Mouse (Mus musculus) hindbrain, embryonic 16.5 days (tissue): Measurements from ENCODE around the gene Alpl. TPM values are rescaled to one million over a fixed set of nuclear protein-coding genes. Genes with fewer than 3 reads are reported as not detected.

Source experiments
- ATAC-seq: fragments of 200-750 bp; cut with Nextera tagmentation; 2 replicates; pipeline ENCODE4 v1.8.0; 2017; ENCODE audit warnings: moderate TSS enrichment, moderate library complexity
- H3K27ac ChIP-seq: fragments of 300-500 bp; sonication (generic); 2 replicates; pipeline ENCODE4 v1.5.1; 2014; ENCODE audit warnings: low read depth, mild to moderate bottlenecking, control low read depth, low read length, moderate library complexity
- H3K27me3 ChIP-seq: fragments of 300-500 bp; sonication (generic); replicated peaks from 2 replicates; pipeline ENCODE4 v1.6.1; 2014; ENCODE audit warnings: low read length; ENCODE audit not compliant: control insufficient read depth, insufficient read depth
- H3K36me3 ChIP-seq: fragments of 300-500 bp; sonication (generic); 2 replicates; pipeline ENCODE4 v1.6.1; 2014; ENCODE audit warnings: mild to moderate bottlenecking, low read length, moderate library complexity, mixed read lengths; ENCODE audit not compliant: control insufficient read depth, insufficient read depth
- H3K4me1 ChIP-seq: fragments of 300-500 bp; sonication (generic); 2 replicates; pipeline ENCODE4 v1.6.1; 2014; ENCODE audit warnings: low read depth, low read length; ENCODE audit not compliant: control insufficient read depth, insufficient read depth
- H3K4me2 ChIP-seq: fragments of 300-500 bp; sonication (generic); 2 replicates; pipeline ENCODE4 v1.6.1; 2014; ENCODE audit warnings: mild to moderate bottlenecking, low read length, control low read depth, moderate library complexity
- H3K4me3 ChIP-seq: fragments of 300-500 bp; sonication (generic); 2 replicates; pipeline ENCODE4 v1.5.1; 2014; ENCODE audit warnings: mild to moderate bottlenecking, low read length, control low read depth, moderate library complexity
- H3K9ac ChIP-seq: fragments of 300-500 bp; sonication (generic); 2 replicates; pipeline ENCODE4 v1.6.1; 2014; ENCODE audit warnings: low read depth, mild to moderate bottlenecking, control low read depth, low read length, moderate library complexity
- H3K9me3 ChIP-seq: fragments of 300-500 bp; sonication (generic); 2 replicates; pipeline ENCODE4 v1.6.1; 2014; ENCODE audit warnings: mild to moderate bottlenecking, low read length, moderate library complexity; ENCODE audit not compliant: control insufficient read depth
- WGBS: fragments of 180-500 bp; shearing (Covaris S2); extraction: QIAGEN DNeasy Blood & Tissue Kit; methylation state at CpG from one replicate; pipeline ENCODE4 v1.1.7; 2014; 5-methylcytosine and 5-hydroxymethylcytosine counted together
- polyA plus RNA-seq: library from polyadenylated mRNA; unstranded; fragments of >200 nt; fragmentation: Nextera tagmentation; extraction: Ambion mirVana; gene quantifications from 2 replicates; pipeline ENCODE4 v1.2.1, GENCODE M21; 2015

Gene Alpl
- polyA plus RNA-seq, 1 experiment from 2014 or later, result 18.0 TPM

DNA sequence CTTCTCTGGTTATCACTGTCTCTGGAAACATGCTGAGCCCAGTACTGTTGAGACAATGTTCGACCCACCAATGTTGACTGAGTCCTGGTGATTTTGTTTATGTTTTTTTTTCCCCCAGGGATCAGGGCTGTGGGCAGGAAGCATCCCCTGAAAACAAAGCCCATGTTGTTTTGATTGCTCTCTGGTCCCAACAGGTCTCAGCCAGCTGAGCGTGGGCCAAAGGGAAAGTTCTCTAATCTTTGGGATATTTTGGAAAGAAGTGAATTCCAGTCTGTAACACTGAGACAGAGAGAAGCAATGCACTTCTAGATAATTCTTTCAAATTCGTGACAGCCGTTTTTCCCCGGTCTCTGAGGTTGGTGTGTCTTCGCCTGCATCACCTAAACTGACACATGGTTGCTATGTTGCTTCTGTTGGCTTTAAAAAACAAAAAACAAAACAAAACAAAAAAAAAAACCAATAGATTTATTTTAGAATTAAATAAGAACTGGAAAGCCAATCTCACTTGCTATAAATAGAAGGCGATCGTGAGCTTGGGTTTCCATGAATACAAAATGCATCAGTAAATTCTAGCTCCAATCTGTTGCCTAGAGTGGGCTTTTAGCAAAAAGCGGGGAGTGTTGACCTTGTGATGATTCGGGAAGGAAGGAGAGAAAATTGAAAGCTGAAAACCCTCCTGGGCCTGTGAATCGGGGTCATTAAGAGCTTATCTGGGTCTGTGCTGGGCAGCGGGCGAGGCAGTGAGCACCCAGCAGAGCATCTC, 16.9 kb upstream of the Alpl start:
- no peaks in the 10 kb centered on the region for H3K36me3 ChIP-seq
- 63% methylated on average over 13 of the region's 13 CpGs for whole genome bisulfite sequencing
- H3K27me3 ChIP-seq, result no peaks in the 10 kb centered on the region
- peak overlapping the region; percentile 39; the same call in 1 of the 2 replicates for H3K27ac ChIP-seq
- peaks cover 6% of the 10 kb centered on the region for H3K4me1 ChIP-seq
- H3K9me3 ChIP-seq, result no peaks in the 10 kb centered on the region
- no peak for ATAC-seq
- no peak overlapping the region for H3K4me3 ChIP-seq
- H3K4me2 ChIP-seq, result no peak overlapping the region
- H3K9ac ChIP-seq, result no peak overlapping the region

DNA sequence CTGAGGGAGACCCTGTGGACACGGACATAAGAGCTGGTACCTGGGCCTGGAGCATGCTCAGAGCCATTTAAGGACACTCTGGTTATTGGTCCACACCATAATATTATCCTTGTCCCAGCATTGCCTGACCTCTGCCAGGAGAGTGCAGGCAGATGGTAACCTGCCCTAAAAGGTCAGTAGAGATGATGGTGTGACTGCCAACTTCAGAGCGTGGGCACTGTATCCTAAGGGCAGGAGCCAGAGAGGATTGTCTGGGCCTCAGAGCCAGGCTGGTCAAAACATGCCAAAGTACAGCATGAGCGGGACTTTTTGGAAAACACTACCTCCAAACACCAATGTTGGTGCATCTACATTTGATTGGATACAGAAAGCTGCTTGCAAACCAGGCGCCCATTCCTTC, 13.8 kb upstream of the Alpl start:
- Histone ChIP-seq H3K36me3 (no peaks in the 10 kb centered on the region), H3K27ac (no peak overlapping the region), H3K9ac (no peak overlapping the region), H3K4me2 (no peak overlapping the region), H3K4me3 (no peak overlapping the region), H3K9me3 (no peaks in the 10 kb centered on the region), H3K4me1 (peaks cover 6% of the 10 kb centered on the region), H3K27me3 (no peaks in the 10 kb centered on the region)
- no peak for ATAC-seq
- whole genome bisulfite sequencing, result 76% methylated on average over 4 of the region's 4 CpGs

DNA sequence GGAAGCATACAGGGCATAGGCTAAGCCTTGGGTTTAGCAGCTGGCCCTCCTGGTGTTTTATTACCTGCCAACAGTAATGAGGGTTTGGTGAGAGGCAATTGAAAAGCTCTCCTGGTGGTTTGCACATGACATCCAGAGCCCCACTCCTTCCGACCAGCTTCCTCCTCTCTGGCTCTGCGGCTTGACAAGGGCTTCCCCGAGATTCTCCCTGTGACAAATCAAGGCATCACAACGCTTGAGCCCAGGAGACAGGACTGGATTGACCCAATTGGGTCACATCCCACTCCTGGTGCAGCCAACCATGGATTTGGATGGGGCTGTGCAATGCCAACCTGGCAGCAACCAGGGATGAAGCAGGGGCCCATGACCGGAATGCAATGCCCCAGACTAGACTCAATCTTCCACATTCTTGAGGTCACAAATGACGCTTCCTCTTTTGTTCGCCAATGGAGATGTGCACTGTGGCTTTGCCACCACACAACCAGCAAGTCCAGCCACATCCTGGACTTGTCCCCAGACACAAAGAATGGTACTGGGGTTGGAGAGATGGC, 11.2 kb upstream of the Alpl start:
- H3K4me2 ChIP-seq, result no peak overlapping the region
- H3K9me3 ChIP-seq, result no peaks in the 10 kb centered on the region
- no peak overlapping the region for H3K4me3 ChIP-seq
- 79% methylated on average over 7 of the region's 7 CpGs for WGBS
- H3K27ac ChIP-seq, result no peak overlapping the region
- no peaks in the 10 kb centered on the region; the same call in 1 of the 2 replicates for H3K4me1 ChIP-seq
- H3K36me3 ChIP-seq, result no peaks in the 10 kb centered on the region
- ATAC-seq, result no peak
- no peaks in the 10 kb centered on the region for H3K27me3 ChIP-seq
- no peak overlapping the region for H3K9ac ChIP-seq

DNA sequence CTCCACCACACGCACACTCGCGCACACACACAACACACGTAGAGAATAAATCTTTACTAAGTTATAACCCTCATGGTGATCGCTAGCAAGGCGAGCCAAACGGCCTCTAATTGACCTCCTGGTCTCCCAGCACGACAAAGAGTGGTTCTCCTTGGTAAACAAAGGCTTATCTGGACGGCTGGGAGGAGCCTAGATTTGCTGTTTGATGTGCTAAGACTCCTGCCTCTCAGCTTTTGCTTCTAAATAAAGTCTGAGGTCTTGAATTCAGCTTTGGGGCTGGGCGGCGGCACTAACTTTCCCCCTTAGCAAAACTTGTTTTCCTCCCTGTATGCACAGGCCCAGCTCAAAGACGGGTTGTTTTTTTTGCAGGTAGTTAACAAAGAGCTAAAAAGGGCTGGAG, 5.0 kb upstream of the Alpl start:
- no peak for ATAC-seq
- WGBS, result 27% methylated on average over 12 of the region's 12 CpGs

DNA sequence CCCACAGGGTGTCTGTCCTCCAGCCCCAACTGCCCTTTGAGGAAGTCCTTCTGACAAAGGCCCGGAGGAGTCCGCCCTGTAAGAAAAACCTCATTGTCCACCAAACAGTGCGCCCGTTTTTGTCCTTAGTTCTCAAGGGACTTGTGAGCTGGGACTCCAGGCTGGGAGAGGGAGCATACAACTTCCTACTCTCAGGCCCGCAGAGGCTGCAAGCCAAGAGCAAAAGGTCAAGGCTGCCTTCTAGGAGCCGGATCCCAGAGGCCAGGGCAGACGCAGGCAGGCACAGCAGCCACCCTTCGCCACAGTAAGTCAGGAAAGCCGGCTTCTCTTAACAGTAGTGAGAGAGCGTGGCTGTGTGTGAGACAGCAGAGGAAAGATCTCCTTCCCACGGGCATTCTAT, 4.1 kb upstream of the Alpl start:
- Histone ChIP-seq H3K9ac (no peak overlapping the region), H3K9me3 (no peaks in the 10 kb centered on the region), H3K36me3 (no peaks in the 10 kb centered on the region), H3K4me1 (peaks cover 10% of the 10 kb centered on the region), H3K4me3 (no peak overlapping the region), H3K4me2 (no peak overlapping the region), H3K27ac (no peak overlapping the region), H3K27me3 (peaks cover 8% of the 10 kb centered on the region)
- 31% methylated on average over 11 of the region's 11 CpGs for WGBS
- no peak for ATAC-seq

More for the DNA sequence above, 5.0 kb upstream of the Alpl start:
- Histone ChIP-seq H3K27ac (no peak overlapping the region), H3K4me1 (peaks cover 2% of the 10 kb centered on the region), H3K9ac (no peak overlapping the region), H3K27me3 (peaks cover 4% of the 10 kb centered on the region; the same call in 1 of the 2 replicates), H3K9me3 (no peaks in the 10 kb centered on the region), H3K4me2 (no peak overlapping the region), H3K4me3 (no peak overlapping the region), H3K36me3 (no peaks in the 10 kb centered on the region)

DNA sequence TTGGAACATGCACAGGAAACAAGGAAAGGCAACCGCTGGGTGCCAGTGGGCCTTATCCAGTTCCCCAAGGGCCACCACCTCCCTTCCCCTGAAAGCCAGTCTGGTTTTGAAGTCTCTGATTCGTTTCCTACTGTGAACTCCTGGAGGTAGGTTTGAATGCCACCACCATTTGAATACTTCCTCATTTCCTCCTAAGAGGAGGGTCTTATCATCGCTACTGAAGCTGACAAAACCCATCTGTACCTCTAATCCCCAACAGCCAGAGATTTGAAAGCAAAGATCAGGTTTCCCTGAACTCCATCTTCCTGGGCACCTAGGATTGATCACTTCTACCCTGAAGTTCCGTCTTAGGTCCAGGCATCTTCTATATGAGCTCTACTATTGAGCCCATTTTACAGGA, 854 bp upstream of the Alpl start:
- no peak for ATAC-seq
- Histone ChIP-seq H3K9ac (no peak overlapping the region), H3K27me3 (peaks cover 10% of the 10 kb centered on the region), H3K9me3 (no peaks in the 10 kb centered on the region), H3K27ac (no peak overlapping the region), H3K4me1 (peaks cover 10% of the 10 kb centered on the region), H3K4me3 (no peak overlapping the region), H3K4me2 (no peak overlapping the region), H3K36me3 (no peaks in the 10 kb centered on the region)
- 73% methylated on average over 4 of the region's 4 CpGs for WGBS

DNA sequence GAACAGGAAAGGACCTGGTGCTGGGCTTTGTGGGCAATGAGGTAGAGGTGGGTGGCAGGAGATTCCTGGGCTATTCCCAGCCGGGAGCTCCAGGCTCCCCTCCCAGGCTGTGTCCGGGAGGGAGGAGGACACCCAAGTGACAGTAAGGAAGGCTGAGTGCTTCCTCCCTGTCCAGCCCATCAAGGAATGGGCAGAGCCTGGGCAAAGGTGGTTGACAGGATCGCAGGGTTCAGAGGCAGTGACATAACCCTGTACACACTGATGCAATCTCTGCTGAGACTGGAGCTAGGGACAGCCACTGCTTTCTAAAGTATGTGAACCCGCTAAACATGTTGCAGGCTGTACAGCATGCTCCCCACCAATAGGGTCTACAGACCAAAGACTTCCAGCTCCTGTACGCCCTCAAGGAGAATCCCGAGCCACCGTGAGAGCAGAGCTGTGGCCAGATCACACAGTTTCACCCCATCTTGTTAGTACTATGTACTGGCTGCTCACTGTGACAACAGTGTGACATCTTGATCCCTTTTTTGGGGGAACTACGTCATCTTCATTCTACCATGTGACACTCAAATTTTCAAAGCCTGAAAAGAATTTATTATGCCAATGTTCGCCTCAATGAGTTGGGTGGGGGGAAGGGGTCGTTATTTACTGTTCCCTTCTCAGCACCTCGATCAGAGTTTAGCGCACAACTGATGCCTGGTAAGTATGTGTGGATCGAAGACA, 1.8 kb downstream of the Alpl start:
- H3K4me3 ChIP-seq, result no peak overlapping the region
- H3K4me1 ChIP-seq, result peaks cover 10% of the 10 kb centered on the region
- no peak for ATAC-seq
- H3K9ac ChIP-seq, result no peak overlapping the region
- H3K27me3 ChIP-seq, result peaks cover 10% of the 10 kb centered on the region
- no peak overlapping the region for H3K27ac ChIP-seq
- 84% methylated on average over 13 of the region's 13 CpGs for WGBS
- no peaks in the 10 kb centered on the region for H3K36me3 ChIP-seq
- no peak overlapping the region for H3K4me2 ChIP-seq
- H3K9me3 ChIP-seq, result no peaks in the 10 kb centered on the region

DNA sequence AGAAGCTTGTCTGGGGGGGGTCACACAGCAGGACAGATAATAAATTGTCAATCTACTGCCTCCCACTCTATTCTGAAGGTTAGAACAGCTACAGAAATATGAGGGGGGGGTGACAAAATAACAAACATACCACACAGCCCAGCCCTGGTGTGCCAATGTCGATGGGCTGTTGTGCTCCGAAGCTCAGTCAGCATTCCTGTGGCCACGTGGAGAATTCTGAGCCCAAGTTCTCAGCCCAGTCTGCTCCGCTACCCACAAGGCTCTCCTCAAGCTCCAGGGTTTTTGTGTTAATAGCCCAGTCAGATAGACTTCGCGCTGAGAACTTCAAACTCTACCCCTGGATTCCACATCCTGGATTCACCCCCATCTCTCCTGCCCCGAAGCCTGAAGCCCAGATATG, 2.6 kb downstream of the Alpl start:
- Histone ChIP-seq H3K4me2 (no peak overlapping the region), H3K9ac (no peak overlapping the region), H3K36me3 (no peaks in the 10 kb centered on the region), H3K9me3 (no peaks in the 10 kb centered on the region), H3K27ac (no peak overlapping the region), H3K4me3 (no peak overlapping the region), H3K27me3 (peaks cover 10% of the 10 kb centered on the region), H3K4me1 (peaks cover 10% of the 10 kb centered on the region)
- ATAC-seq, result no peak
- WGBS, result 79% methylated on average over 7 of the region's 7 CpGs

DNA sequence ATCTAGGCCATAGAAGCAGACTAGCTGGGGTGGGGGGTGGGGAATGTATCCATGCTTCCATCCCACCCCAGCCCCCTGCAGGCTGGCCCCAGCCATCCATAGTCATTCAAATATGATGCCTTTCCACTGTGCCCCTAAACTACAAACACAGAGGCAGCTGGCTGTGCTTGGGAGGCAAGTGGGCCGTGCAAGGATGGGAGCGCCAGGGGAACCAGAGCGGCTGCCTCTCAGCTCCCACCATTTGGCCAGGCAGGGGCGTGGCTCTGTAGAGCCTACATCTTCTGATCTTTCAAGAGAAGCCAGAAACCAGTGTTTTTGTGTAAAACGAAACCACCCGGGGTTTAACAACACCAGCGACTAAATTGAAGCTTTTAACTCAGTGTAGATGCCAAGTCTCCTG, 4.7 kb downstream of the Alpl start:
- H3K4me1 ChIP-seq, result peaks cover 10% of the 10 kb centered on the region
- H3K36me3 ChIP-seq, result no peaks in the 10 kb centered on the region
- no peaks in the 10 kb centered on the region for H3K9me3 ChIP-seq
- no peak overlapping the region for H3K4me2 ChIP-seq
- ATAC-seq, result no peak
- H3K9ac ChIP-seq, result no peak overlapping the region
- H3K4me3 ChIP-seq, result no peak overlapping the region
- H3K27ac ChIP-seq, result no peak overlapping the region
- peaks cover 6% of the 10 kb centered on the region; the same call in 1 of the 2 replicates for H3K27me3 ChIP-seq
- WGBS, result 12% methylated on average over 7 of the region's 7 CpGs
